Mouse (Mus musculus): ENCODE data around the gene Caprin2. TPM values are rescaled to one million over a fixed set of nuclear protein-coding genes. Genes with fewer than 3 reads are reported as not detected.
"Not testable (repeated sequence)": the region's sequence is repeated elsewhere in the genome, so short reads cannot be mapped to it uniquely, and the experiment has no call there.

Caprin2 gene
- 5.0 and 6.3 TPM in 2 replicates for polyA plus RNA-seq (2014; fragmentation: Nextera tagmentation; extraction: Ambion mirVana)

GRCm38 (mm10) chr6:148895773-148896506 lies at the start of gene Caprin2:
TSS of gene Caprin2 (minus strand) at chr6:148896237.
- H3K27me3 ChIP-seq (replicated peaks; ENCODE audit: control insufficient read depth, insufficient read depth, low read length): no peaks in the 10 kb centered on the region
- H3K4me2 ChIP-seq (ENCODE audit: low read length): peak within 1 kb of the TSS; percentile 92
- H3K4me3 ChIP-seq (ENCODE audit: low read depth, low read length): peak within 1 kb of the TSS; percentile 76
- H3K4me1 ChIP-seq (ENCODE audit: control insufficient read depth, insufficient read depth, low read length): 0 out of 2 replicates have a peak, but pooled peaks cover 3% of the 10 kb centered on the region
- DNase-seq (ENCODE audit: low spot score) (peak; percentile 98), ATAC-seq (peak; percentile 99)
- under 1% methylated on average over 59 of the region's 65 CpGs for WGBS
- H3K9me3 ChIP-seq (replicated peaks; ENCODE audit: control insufficient read depth, low read length): no peaks in the 10 kb centered on the region
- peak within 1 kb of the TSS; percentile 85 for H3K27ac ChIP-seq (ENCODE audit: low read depth, low read length)
- H3K9ac ChIP-seq (ENCODE audit: low read length): peak within 1 kb of the TSS; percentile 77
- H3K36me3 ChIP-seq (ENCODE audit: control insufficient read depth, insufficient read depth, low read length): no peaks in the 10 kb centered on the region

DNA sequence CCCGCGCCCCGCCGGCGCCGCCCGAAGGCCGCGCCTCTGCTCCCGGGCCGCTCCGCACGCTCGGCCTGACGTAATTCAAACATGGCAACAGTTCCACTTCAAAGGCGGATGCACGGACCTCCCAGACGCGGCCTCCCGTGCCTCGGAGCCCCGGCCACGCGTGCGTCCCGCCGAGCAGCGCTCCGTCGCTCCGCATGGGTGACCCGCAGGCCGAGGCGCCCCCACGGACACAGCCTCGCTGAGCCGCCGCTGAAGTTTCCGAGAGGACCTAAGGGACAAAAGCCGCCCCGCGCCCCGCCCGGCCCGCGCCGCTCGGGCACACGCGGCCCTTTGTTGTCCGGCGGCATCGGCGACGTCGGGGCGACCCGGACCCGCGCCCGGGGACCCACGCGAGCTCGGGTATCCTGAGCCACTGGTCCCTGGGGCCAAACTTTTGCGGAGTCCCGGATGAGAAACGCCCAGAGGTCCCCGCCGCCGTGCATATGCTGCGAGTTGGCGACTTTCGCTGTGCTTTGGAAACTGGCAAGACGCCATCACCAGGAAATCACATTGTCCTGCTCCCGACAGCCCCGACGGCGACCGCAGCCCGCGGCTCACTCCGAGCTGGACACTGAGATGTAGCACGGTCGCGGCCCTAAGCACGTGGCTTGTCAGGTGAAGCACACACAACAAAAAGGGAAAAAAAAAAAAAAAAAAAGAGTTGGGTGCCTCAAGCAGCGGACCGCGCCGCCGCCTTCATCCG lies 48.9 kb upstream of the Caprin2 start:
- H3K27ac ChIP-seq (ENCODE audit: low read depth, low read length): peak overlapping the region; percentile 89
- H3K27me3 ChIP-seq (replicated peaks; ENCODE audit: control insufficient read depth, insufficient read depth, low read length): no peaks in the 10 kb centered on the region
- H3K9ac ChIP-seq (ENCODE audit: low read length): peak overlapping the region; percentile 96
- WGBS: under 1% methylated on average over 84 of the region's 92 CpGs
- peaks cover 8% of the 10 kb centered on the region for H3K36me3 ChIP-seq (ENCODE audit: control insufficient read depth, insufficient read depth, low read length)
- peaks cover 13% of the 10 kb centered on the region; the same call in 1 of the 2 replicates for H3K4me1 ChIP-seq (ENCODE audit: control insufficient read depth, insufficient read depth, low read length)
- H3K9me3 ChIP-seq (replicated peaks; ENCODE audit: control insufficient read depth, low read length): no peaks in the 10 kb centered on the region
- peak overlapping the region; percentile 98 for H3K4me3 ChIP-seq (ENCODE audit: low read depth, low read length)
- DNase-seq (ENCODE audit: low spot score) (peak; percentile 79), ATAC-seq (peak; percentile 70)
- peak overlapping the region; percentile 73 for H3K4me2 ChIP-seq (ENCODE audit: low read length)

GRCm38 (mm10) chr6:148944344-148944766 lies 48.3 kb upstream of the Caprin2 start:
- peak overlapping the region; percentile 73 for H3K4me2 ChIP-seq (ENCODE audit: low read length)
- no peaks in the 10 kb centered on the region for H3K27me3 ChIP-seq (replicated peaks; ENCODE audit: control insufficient read depth, insufficient read depth, low read length)
- H3K9ac ChIP-seq (ENCODE audit: low read length): peak overlapping the region; percentile 96
- peak overlapping the region; percentile 98 for H3K4me3 ChIP-seq (ENCODE audit: low read depth, low read length)
- 0% methylated on average over 17 of the region's 30 CpGs for WGBS
- peaks cover 13% of the 10 kb centered on the region; the same call in 1 of the 2 replicates for H3K4me1 ChIP-seq (ENCODE audit: control insufficient read depth, insufficient read depth, low read length)
- no peaks in the 10 kb centered on the region for H3K9me3 ChIP-seq (replicated peaks; ENCODE audit: control insufficient read depth, low read length)
- H3K36me3 ChIP-seq (ENCODE audit: control insufficient read depth, insufficient read depth, low read length): peaks cover 11% of the 10 kb centered on the region
- DNase-seq (ENCODE audit: low spot score): no peak
- H3K27ac ChIP-seq (ENCODE audit: low read depth, low read length): peak overlapping the region; percentile 89
- ATAC-seq: no peak

- H3K9me3 ChIP-seq (replicated peaks; ENCODE audit: control insufficient read depth, low read length): no peaks in the 10 kb centered on the region
- H3K36me3 ChIP-seq (ENCODE audit: control insufficient read depth, insufficient read depth, low read length): peaks cover 11% of the 10 kb centered on the region
- no peak for ATAC-seq
- H3K27me3 ChIP-seq (replicated peaks; ENCODE audit: control insufficient read depth, insufficient read depth, low read length): no peaks in the 10 kb centered on the region
- H3K4me1 ChIP-seq (ENCODE audit: control insufficient read depth, insufficient read depth, low read length): peaks cover 13% of the 10 kb centered on the region; the same call in 1 of the 2 replicates
- H3K9ac ChIP-seq (ENCODE audit: low read length): peak overlapping the region; percentile 96
- peak; percentile 3 for DNase-seq (ENCODE audit: low spot score)
- WGBS: 8% methylated on average over 3 of the region's 3 CpGs
- peak overlapping the region; percentile 73 for H3K4me2 ChIP-seq (ENCODE audit: low read length)
- H3K4me3 ChIP-seq (ENCODE audit: low read depth, low read length): peak overlapping the region; percentile 98
- H3K27ac ChIP-seq (ENCODE audit: low read depth, low read length): no peak overlapping the region
Measured at GRCm38 (mm10) chr6:148943695-148944094, 47.7 kb upstream of the Caprin2 start.

DNA sequence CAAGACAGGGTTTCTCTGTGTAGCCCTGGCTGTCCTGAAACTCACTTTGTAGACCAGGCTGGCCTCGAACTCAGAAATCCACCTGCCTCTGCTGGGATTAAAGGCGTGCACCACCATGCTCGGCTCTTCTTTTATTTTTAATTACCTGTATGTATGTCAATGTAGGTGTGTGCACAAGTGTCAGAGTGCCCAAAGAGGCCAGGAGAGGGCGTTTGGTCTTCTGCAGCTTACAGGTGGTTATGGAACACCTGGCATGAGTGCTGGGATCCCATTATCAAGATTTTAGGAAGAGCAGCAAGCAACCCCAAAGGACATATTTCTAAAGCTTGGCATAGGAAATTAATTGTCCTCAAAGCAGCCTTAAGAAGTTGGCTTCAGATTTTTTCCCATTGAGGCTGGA lies 46.4 kb upstream of the Caprin2 start:
- Histone ChIP-seq H3K27me3 (replicated peaks; ENCODE audit: control insufficient read depth, insufficient read depth, low read length) (no peaks in the 10 kb centered on the region), H3K27ac (ENCODE audit: low read depth, low read length) (no peak overlapping the region), H3K9ac (ENCODE audit: low read length) (no peak overlapping the region), H3K4me3 (ENCODE audit: low read depth, low read length) (no peak overlapping the region), H3K4me2 (ENCODE audit: low read length) (no peak overlapping the region; the same call in 1 of the 2 replicates), H3K9me3 (replicated peaks; ENCODE audit: control insufficient read depth, low read length) (no peaks in the 10 kb centered on the region), H3K4me1 (ENCODE audit: control insufficient read depth, insufficient read depth, low read length) (peaks cover 13% of the 10 kb centered on the region; the same call in 1 of the 2 replicates), H3K36me3 (ENCODE audit: control insufficient read depth, insufficient read depth, low read length) (peaks cover 11% of the 10 kb centered on the region)
- DNase-seq (ENCODE audit: low spot score): no peak
- ATAC-seq: no peak
- 65% methylated on average over 4 of the region's 4 CpGs for WGBS

DNA sequence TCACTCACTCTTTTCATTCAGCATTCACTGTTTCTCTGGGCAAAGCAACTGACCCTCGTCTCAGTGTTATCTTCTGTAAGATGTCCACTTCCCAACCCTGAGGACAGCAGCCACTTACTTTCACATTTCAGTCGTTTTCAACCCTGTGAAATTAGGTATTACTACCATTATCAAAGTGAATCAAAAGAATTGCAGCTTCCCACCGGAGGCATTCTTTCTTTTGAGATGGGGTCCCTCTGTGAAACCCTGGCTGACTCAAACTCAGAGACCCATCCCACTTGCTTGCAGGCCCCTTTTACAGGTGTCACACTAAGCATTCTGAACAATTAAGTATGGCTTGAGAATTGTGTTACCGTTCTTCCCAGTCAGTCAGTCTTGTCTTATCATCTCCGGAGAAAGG lies 45.8 kb upstream of the Caprin2 start:
- WGBS: 48% methylated on average over 5 of the region's 5 CpGs
- DNase-seq (ENCODE audit: low spot score) (no peak), ATAC-seq (no peak)
- Histone ChIP-seq H3K27ac (ENCODE audit: low read depth, low read length) (no peak overlapping the region), H3K4me3 (ENCODE audit: low read depth, low read length) (no peak overlapping the region), H3K36me3 (ENCODE audit: control insufficient read depth, insufficient read depth, low read length) (peaks cover 11% of the 10 kb centered on the region), H3K4me2 (ENCODE audit: low read length) (no peak overlapping the region), H3K9ac (ENCODE audit: low read length) (no peak overlapping the region), H3K9me3 (replicated peaks; ENCODE audit: control insufficient read depth, low read length) (no peaks in the 10 kb centered on the region), H3K27me3 (replicated peaks; ENCODE audit: control insufficient read depth, insufficient read depth, low read length) (no peaks in the 10 kb centered on the region), H3K4me1 (ENCODE audit: control insufficient read depth, insufficient read depth, low read length) (peaks cover 13% of the 10 kb centered on the region; the same call in 1 of the 2 replicates)

DNA sequence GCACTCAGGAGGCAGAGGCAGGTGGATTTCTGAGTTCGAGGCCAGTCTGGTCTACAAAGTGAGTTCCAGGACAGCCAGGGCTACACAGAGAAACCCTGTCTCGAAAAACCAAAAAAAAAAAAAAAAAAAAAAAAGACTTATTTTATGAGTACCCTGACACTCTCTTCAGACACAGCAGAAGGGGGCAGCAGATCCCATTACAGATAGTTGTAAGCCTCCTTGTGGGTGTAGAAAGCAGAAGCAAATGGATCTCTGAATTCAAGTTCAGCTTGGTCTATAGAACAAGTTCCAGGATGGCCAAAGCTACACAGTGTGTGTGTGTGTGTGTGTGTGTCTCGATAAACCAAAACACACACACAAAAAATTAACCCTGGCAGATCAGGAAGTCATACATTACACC lies 44.3 kb upstream of the Caprin2 start:
- not testable (repeated sequence) for H3K27ac ChIP-seq (ENCODE audit: low read depth, low read length); H3K9ac ChIP-seq (ENCODE audit: low read length); H3K9me3 ChIP-seq (replicated peaks; ENCODE audit: control insufficient read depth, low read length); ATAC-seq; H3K4me2 ChIP-seq (ENCODE audit: low read length); H3K27me3 ChIP-seq (replicated peaks; ENCODE audit: control insufficient read depth, insufficient read depth, low read length); H3K4me3 ChIP-seq (ENCODE audit: low read depth, low read length)
- peak; percentile 34 for DNase-seq (ENCODE audit: low spot score)
- WGBS: 79% methylated on average over 2 of the region's 3 CpGs
- H3K4me1 ChIP-seq (ENCODE audit: control insufficient read depth, insufficient read depth, low read length): peaks cover 13% of the 10 kb centered on the region; the same call in 1 of the 2 replicates
- peaks cover 11% of the 10 kb centered on the region for H3K36me3 ChIP-seq (ENCODE audit: control insufficient read depth, insufficient read depth, low read length)

- DNase-seq (ENCODE audit: low spot score) (no peak), ATAC-seq (no peak)
- Histone ChIP-seq H3K9me3 (replicated peaks; ENCODE audit: control insufficient read depth, low read length) (no peaks in the 10 kb centered on the region), H3K4me3 (ENCODE audit: low read depth, low read length) (no peak overlapping the region), H3K27me3 (replicated peaks; ENCODE audit: control insufficient read depth, insufficient read depth, low read length) (no peaks in the 10 kb centered on the region), H3K27ac (ENCODE audit: low read depth, low read length) (no peak overlapping the region), H3K9ac (ENCODE audit: low read length) (no peak overlapping the region), H3K4me1 (ENCODE audit: control insufficient read depth, insufficient read depth, low read length) (peaks cover 9% of the 10 kb centered on the region; the same call in 1 of the 2 replicates), H3K4me2 (ENCODE audit: low read length) (no peak overlapping the region), H3K36me3 (ENCODE audit: control insufficient read depth, insufficient read depth, low read length) (peaks cover 13% of the 10 kb centered on the region)
- 57% methylated on average over 1 of the region's 1 CpGs for WGBS
Measured at GRCm38 (mm10) chr6:148937693-148938092, 41.7 kb upstream of the Caprin2 start.

All from forebrain, embryonic 14.5 days (tissue).